Mouse (Mus musculus) heart, postnatal 0 days (tissue): ENCODE results near the gene Sema4c.

Experiments used
- CTCF ChIP-seq: IDR thresholded peaks from 2 replicates; pipeline ENCODE4 v1.5.1; 2016; ENCODE audit warnings: antibody characterized with exemption, control low read depth, low read depth
- EP300 ChIP-seq: IDR thresholded peaks from 2 replicates; pipeline ENCODE4 v1.6.1; 2016; ENCODE audit warnings: antibody characterized with exemption, low read depth

- TF ChIP-seq CTCF (peak; percentile 29; the same call in 1 of the 2 replicates), EP300 (peak; percentile 73; the same call in 1 of the 2 replicates)
Measured at GRCm38 (mm10) chr1:36511289-36512021, 46.7 kb downstream of the Sema4c start, which contains the start of gene Cnnm3.
